Mouse (Mus musculus) limb, embryonic 12.5 days (tissue): ENCODE measurements around the gene Mfsd2a. TPM values are rescaled to one million over a fixed set of nuclear protein-coding genes. Genes with fewer than 3 reads are reported as not detected.
A peak's percentile ranks its signal among the peaks of the same experiment; 100 is the strongest.

Experiments used
- ATAC-seq: fragments of 200-750 bp; cut with Nextera tagmentation; 2 replicates; pipeline ENCODE4 v1.8.0; 2017; ENCODE audit warnings: low read depth, moderate TSS enrichment; ENCODE audit not compliant: insufficient number of reproducible peaks, insufficient read depth, low FRiP score, low TSS enrichment
- H3K27ac ChIP-seq: fragments of 300-500 bp; sonication (generic); 2 replicates; pipeline ENCODE4 v1.5.1; 2016; ENCODE audit warnings: mild to moderate bottlenecking, moderate library complexity
- H3K27me3 ChIP-seq: fragments of 300-500 bp; sonication (generic); 2 replicates; pipeline ENCODE4 v1.6.1; 2016; ENCODE audit warnings: mild to moderate bottlenecking, moderate library complexity
- H3K36me3 ChIP-seq: fragments of 300-500 bp; sonication (generic); 2 replicates; pipeline ENCODE4 v1.6.1; 2016; ENCODE audit warnings: mild to moderate bottlenecking, moderate library complexity
- H3K4me1 ChIP-seq: fragments of 300-500 bp; sonication (generic); replicated peaks from 2 replicates; pipeline ENCODE4 v1.6.1; 2016
- H3K4me2 ChIP-seq: fragments of 300-500 bp; sonication (generic); 2 replicates; pipeline ENCODE4 v1.6.1; 2016; ENCODE audit warnings: mild to moderate bottlenecking, moderate library complexity
- H3K4me3 ChIP-seq: fragments of 300-500 bp; sonication (generic); replicated peaks from 2 replicates; pipeline ENCODE4 v1.5.1; 2016; ENCODE audit warnings: mild to moderate bottlenecking
- H3K9ac ChIP-seq: fragments of 300-500 bp; sonication (generic); replicated peaks from 2 replicates; pipeline ENCODE4 v1.6.1; 2016; ENCODE audit warnings: mild to moderate bottlenecking, moderate library complexity
- H3K9me3 ChIP-seq: fragments of 300-500 bp; sonication (generic); 2 replicates; pipeline ENCODE4 v1.6.1; 2016; ENCODE audit warnings: mild to moderate bottlenecking, moderate library complexity
- WGBS: fragments of 180-500 bp; shearing (Covaris S2); methylation state at CpG from one replicate; pipeline ENCODE4 v1.1.7; 2016; 5-methylcytosine and 5-hydroxymethylcytosine counted together
- polyA plus RNA-seq: library from polyadenylated mRNA; unstranded; fragments of >200 nt; fragmentation: Nextera tagmentation; extraction: Ambion mirVana; gene quantifications from 2 replicates; pipeline ENCODE4 v1.2.1, GENCODE M21; 2016

Mfsd2a gene
- polyA plus RNA-seq, result 7.8 and 8.6 TPM in 2 replicates

DNA sequence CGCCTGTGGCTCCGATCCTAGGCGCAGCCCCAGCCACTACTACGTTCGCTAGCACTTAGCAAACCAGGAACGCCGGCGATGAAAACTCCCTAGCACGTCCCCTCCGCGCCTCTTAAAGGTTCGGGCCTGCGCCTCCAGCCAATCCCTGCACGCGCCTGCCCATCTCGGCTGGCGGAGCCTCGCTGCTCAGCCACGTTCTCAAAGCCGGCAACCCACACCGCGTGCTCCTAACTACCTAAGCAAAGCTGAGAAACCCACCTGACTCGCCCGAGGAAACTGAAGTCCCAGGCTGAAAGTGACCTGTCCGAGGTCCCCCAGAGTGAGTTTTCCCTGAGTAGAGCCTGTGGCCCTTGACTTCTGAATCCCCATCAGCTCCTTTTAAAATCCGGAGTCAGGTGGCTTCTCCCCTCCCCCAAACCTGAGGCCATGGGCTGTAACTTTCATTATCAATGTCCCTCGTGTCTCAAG is at the start of gene Mfsd2a:
Gene Mfsd2a (minus strand): TSS at position 89 of the 468 bp plus-strand sequence.
- peak; percentile 77 for ATAC-seq
- Histone ChIP-seq H3K27me3 (peaks cover 7% of the 10 kb centered on the region; the same call in 1 of the 2 replicates), H3K4me2 (peak within 1 kb of the TSS; percentile 96), H3K27ac (peak within 1 kb of the TSS; percentile 67), H3K9ac (peak within 1 kb of the TSS; percentile 72), H3K9me3 (no peaks in the 10 kb centered on the region), H3K4me1 (peaks cover 45% of the 10 kb centered on the region), H3K36me3 (peaks cover 14% of the 10 kb centered on the region), H3K4me3 (peak within 1 kb of the TSS; percentile 69)
- under 1% methylated on average over 27 of the region's 27 CpGs for WGBS

DNA sequence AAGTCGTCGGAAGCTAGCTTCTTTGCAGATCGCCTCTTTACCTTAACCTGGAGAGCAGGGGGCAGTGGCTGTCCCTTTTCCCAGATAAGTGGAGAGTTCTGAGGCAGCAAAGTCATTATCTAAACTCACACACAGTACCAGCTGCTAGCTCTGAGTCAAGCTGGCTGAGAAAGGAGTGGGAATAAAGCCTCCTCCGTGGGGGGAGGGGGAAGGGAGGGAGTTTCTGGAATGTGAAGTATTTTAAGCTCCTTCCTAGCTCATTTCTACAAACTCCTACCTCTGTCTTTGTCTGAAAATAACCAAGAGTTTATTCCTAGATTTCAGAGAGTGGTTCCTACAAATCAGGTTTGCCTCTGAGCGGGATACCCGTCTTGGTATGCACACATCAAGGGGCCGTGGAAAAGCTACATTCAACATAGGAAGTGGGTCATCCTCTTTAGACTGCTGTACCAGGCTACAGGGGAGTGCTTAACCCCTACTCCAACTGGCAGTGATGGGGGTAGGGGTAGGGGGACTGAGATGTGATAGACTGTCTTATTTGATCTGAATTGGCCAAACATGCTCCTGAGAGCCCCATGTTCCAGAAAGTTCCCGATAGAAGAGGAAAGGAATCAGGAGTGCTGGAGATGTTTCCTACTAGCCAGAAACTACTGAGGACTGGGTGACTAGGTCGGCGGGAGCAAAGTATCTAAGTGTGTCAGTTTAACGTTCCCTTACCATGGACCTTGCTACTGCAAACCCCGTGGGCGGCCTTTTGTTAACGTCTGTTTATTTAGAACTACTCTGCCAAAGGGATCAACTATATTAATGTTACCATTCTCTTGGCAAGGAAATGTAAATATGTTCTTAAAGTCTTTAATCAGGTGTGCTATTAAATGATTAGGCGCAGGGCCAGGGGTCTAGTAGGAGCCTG is 44.3 kb upstream of the Mfsd2a start:
- peaks cover 19% of the 10 kb centered on the region for H3K4me1 ChIP-seq
- no peak overlapping the region for H3K4me3 ChIP-seq
- no peaks in the 10 kb centered on the region for H3K9me3 ChIP-seq
- H3K36me3 ChIP-seq, result peaks cover 9% of the 10 kb centered on the region
- H3K4me2 ChIP-seq, result no peak overlapping the region
- WGBS, result 45% methylated on average over 15 of the region's 15 CpGs
- no peak overlapping the region for H3K9ac ChIP-seq
- H3K27me3 ChIP-seq, result 0 out of 2 replicates have a peak, but pooled peaks cover 4% of the 10 kb centered on the region
- 0 out of 2 replicates have a peak overlapping the region, but pooled peaks have one; percentile 53 for H3K27ac ChIP-seq
- no peak for ATAC-seq

DNA sequence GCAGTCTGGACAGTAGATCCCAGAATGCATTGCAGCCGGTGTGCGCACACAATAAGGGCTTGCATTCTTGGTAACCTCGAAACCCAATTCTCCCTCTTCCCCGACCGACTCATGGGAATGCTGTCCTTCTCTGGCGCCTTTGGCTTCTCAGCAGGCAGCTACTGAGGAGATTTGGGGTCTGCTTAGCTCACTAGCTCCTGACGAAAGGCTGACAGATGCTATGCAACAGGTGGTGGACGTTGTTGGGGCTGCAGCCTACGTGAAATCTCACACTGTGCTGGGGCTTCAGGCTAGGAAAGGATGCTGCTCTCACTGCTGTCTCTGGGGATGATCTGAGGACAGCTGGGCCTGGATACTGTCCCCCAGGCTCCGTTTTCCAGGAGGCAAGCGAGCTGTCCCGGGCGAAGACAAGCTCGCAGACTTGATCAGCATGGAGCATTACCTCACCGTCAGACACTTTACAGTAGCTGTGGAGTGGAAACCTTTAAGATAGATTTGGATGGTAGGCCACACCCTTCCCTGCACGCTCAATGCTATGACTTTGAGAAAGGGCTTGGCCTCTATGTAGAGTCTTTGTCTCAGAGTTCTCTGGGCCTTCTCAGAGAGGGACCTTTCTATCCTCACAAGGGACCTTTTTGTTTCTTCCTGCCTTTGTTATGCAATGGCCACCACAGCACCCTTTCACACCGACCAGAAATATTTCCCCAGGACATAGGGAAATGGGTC is 39.8 kb upstream of the Mfsd2a start:
- WGBS, result 66% methylated on average over 17 of the region's 17 CpGs
- H3K27me3 ChIP-seq, result peaks cover 10% of the 10 kb centered on the region
- 0 out of 2 replicates have a peak, but pooled peaks have one; percentile 4 for ATAC-seq
- H3K4me1 ChIP-seq, result peaks cover 54% of the 10 kb centered on the region
- no peaks in the 10 kb centered on the region for H3K9me3 ChIP-seq
- peaks cover 16% of the 10 kb centered on the region for H3K36me3 ChIP-seq
- no peak overlapping the region for H3K9ac ChIP-seq
- H3K4me3 ChIP-seq, result no peak overlapping the region
- no peak overlapping the region for H3K27ac ChIP-seq
- H3K4me2 ChIP-seq, result no peak overlapping the region

DNA sequence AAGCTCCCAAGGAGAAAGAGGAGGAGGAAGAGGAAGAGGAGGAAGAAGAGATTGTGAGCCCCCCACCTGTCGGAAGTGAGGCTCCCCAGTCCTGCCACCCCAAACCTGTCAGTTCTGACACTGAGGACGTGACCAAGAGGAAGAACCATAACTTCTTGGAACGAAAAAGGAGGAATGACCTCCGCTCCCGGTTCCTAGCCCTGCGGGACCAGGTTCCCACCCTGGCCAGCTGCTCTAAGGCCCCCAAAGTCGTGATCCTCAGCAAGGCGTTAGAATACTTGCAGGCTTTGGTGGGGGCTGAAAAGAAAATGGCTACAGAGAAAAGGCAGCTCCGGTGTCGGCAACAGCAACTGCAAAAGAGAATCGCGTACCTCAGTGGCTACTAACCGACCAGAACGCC is 39.1 kb upstream of the Mfsd2a start:
- H3K4me1 ChIP-seq, result peaks cover 49% of the 10 kb centered on the region
- H3K9ac ChIP-seq, result no peak overlapping the region
- no peaks in the 10 kb centered on the region for H3K9me3 ChIP-seq
- H3K27ac ChIP-seq, result peak overlapping the region; percentile 45; the same call in 1 of the 2 replicates
- H3K4me2 ChIP-seq, result no peak overlapping the region
- peaks cover 16% of the 10 kb centered on the region for H3K36me3 ChIP-seq
- H3K4me3 ChIP-seq, result no peak overlapping the region
- WGBS, result 71% methylated on average over 14 of the region's 14 CpGs
- H3K27me3 ChIP-seq, result peaks cover 10% of the 10 kb centered on the region
- ATAC-seq, result no peak

DNA sequence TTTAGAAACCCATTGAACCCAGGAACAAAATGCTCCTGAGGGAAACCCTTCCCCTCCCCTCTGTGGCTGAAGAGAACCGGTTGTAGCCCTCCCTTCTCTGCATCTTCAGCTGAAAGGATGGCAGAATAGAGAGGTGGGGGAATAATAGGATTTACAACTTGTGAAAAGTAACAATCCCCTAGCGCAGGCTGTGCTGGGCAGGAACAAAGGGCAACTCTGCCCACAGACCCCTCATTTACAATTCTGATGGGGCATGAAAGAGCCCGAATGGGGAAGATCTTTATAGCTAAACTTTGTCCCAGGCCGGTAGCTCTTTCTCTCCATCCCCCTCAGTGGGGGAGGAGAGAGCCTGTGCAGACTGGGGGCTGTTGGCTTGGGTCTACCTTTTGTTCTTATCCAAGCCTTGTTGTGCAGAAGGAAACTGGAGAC is 38.3 kb upstream of the Mfsd2a start:
- peak overlapping the region; percentile 42; the same call in 1 of the 2 replicates for H3K9ac ChIP-seq

DNA sequence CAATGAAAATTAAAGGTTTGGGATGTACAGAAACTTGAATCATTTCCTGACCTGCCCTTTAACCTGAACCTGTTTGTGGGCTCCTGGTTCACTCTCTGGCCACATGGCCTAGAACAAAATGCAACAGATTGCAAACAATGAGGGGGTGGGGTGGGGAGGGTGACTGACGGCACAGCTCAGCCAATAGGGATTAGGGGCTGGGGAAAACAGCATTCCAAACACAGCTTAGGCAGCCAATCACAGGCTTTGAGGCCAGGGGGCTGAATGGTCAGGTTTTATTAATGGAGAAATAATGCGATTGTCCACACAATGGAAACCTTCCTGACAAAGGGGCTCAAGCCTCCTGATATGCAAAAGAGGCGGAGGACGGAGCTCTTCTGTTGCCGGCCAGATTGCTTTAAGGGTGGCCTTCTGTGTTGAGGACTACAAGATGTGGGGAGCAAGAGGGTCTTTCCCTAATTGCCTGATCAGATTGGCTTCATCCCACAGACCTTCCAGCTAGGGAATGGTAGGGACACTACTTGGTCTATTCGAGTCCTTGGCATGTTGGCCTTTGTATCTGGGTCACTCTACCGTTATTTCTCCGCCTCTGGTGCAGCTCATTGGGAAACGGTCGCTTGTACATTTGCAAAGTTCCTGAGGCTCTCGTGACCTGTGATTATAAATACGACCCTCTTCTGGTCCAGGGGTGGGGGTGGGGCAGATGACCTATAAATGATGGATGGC is 37.7 kb upstream of the Mfsd2a start:
- Histone ChIP-seq H3K4me1 (peaks cover 46% of the 10 kb centered on the region), H3K4me3 (peak overlapping the region; percentile 81), H3K9ac (peak overlapping the region; percentile 42; the same call in 1 of the 2 replicates), H3K4me2 (peak overlapping the region; percentile 89), H3K36me3 (peaks cover 16% of the 10 kb centered on the region), H3K9me3 (no peaks in the 10 kb centered on the region), H3K27me3 (peaks cover 10% of the 10 kb centered on the region), H3K27ac (no peak overlapping the region)
- 10% methylated on average over 12 of the region's 12 CpGs for WGBS
- no peak for ATAC-seq

More for the DNA sequence above, 38.3 kb upstream of the Mfsd2a start:
- Histone ChIP-seq H3K4me1 (peaks cover 46% of the 10 kb centered on the region), H3K27ac (no peak overlapping the region), H3K4me2 (peak overlapping the region; percentile 89), H3K36me3 (peaks cover 16% of the 10 kb centered on the region), H3K4me3 (peak overlapping the region; percentile 81), H3K9me3 (no peaks in the 10 kb centered on the region), H3K27me3 (peaks cover 10% of the 10 kb centered on the region)
- no peak for ATAC-seq
- 10% methylated on average over 4 of the region's 4 CpGs for WGBS

DNA sequence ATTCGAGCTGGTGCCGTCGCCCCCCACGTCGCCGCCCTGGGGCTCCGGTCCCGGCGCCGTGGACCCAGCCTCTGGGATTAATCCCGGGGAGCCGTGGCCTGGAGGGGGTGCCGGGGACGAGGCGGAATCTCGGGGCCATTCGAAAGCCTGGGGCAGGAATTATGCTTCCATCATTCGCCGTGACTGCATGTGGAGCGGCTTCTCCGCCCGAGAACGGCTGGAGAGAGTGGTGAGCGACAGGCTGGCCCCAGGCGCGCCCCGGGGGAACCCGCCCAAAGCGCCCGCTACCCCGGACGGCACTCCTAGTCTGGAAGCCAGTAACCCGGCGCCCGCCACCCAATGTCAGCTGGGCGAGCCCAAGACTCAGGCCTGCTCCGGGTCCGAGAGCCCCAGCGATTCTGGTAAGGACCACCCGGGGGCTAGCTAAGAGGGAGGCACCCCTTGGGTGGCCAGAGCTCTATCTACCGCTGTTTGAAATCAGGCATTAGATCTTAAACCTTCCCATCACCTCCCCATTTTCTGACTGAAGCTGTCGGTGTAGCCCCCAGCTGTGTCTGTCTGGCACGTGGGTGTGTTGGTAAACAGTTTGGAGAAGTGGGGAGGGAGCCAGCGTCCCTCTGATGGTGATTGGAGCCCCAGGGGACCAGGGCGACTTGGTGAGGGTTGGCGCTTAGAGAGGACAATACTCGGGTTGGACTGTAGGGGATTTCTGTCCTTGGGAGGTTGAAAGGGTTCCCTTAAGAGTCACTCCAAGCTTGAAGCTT is 35.8 kb upstream of the Mfsd2a start:
- under 1% methylated on average over 47 of the region's 47 CpGs for WGBS

DNA sequence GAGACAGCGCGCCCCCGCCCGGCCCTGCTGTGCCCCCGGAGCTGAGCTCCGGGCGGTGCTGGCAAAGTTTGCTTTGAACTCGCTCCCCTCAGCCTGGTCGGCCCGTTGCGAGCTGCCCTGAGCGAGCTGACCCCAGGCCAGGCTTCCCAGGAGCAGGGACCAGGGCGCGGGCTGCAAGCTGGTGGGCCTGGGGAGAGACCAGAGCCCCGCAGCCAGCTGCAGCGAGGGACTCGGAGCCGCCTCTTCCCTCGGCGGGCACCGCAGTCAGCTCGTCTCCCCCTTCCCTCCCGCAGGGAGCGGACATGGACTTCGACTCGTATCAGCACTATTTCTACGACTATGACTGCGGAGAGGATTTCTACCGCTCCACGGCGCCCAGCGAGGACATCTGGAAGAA is 35.2 kb upstream of the Mfsd2a start:
- Histone ChIP-seq H3K4me3 (peak overlapping the region; percentile 81), H3K36me3 (peaks cover 15% of the 10 kb centered on the region), H3K4me1 (peaks cover 42% of the 10 kb centered on the region), H3K4me2 (peak overlapping the region; percentile 89), H3K27ac (peak overlapping the region; percentile 87), H3K27me3 (peaks cover 10% of the 10 kb centered on the region), H3K9me3 (no peaks in the 10 kb centered on the region), H3K9ac (peak overlapping the region; percentile 84)
- peak; percentile 16; the same call in 1 of the 2 replicates for ATAC-seq
- WGBS, result under 1% methylated on average over 30 of the region's 32 CpGs

More for the DNA sequence above, 35.8 kb upstream of the Mfsd2a start:
- H3K4me1 ChIP-seq, result peaks cover 44% of the 10 kb centered on the region
- peaks cover 10% of the 10 kb centered on the region for H3K27me3 ChIP-seq
- peak overlapping the region; percentile 84 for H3K9ac ChIP-seq
- peak overlapping the region; percentile 89 for H3K4me2 ChIP-seq
- H3K9me3 ChIP-seq, result no peaks in the 10 kb centered on the region
- peak; percentile 9; the same call in 1 of the 2 replicates for ATAC-seq
- H3K4me3 ChIP-seq, result peak overlapping the region; percentile 81
- peak overlapping the region; percentile 87 for H3K27ac ChIP-seq
- H3K36me3 ChIP-seq, result peaks cover 16% of the 10 kb centered on the region

DNA sequence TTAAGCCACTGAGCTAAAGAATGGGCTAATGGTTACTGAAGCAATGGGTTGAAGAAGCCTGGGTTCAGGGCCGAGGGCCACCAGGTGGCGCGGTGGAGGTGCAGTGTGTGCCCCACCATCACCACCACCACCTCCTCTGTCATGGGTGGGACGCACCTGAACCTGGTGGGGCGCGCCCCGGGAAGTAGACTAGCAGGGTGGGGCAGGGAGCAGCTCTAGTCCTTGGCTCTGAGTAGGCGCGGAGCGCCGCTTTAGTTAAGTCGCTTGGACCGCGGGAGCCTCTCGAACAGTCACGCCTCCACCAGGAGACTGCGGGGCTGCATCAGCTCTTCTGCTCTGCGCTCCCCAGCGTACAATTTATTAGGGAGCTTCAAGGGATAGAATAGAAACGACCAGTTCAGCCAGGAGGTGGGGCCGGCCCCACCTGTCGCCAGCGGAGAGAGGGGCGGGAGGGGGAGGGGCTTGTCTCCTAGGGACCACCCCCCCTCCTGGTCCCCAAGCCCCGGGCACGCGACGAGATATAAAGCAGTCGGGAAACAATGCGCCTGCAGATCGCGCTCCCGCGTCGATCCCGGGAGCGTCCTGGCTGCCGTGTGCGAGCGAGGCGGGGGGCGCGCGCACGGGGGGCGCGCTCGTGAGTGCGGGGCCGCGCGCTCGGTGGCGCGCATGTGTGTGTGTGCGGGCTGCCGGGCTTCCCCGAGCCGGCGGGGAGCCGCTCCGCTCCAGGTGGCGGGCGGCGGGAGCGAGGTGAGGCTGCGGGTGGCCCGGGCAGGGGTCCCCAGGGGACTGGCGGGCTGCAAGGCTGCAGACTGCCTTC is 34.6 kb upstream of the Mfsd2a start, which contains the start of gene Mycl:
Gene Mycl (plus strand): TSS at position 249 of the 817 bp plus-strand sequence.
- Histone ChIP-seq H3K4me1 (peaks cover 42% of the 10 kb centered on the region), H3K9ac (peak within 1 kb of the TSS; percentile 84)
- under 1% methylated on average over 63 of the region's 69 CpGs for WGBS

More for the DNA sequence above, 34.6 kb upstream of the Mfsd2a start, which contains the start of gene Mycl:
- H3K4me3 ChIP-seq, result peak within 1 kb of the TSS; percentile 81
- peaks cover 9% of the 10 kb centered on the region for H3K36me3 ChIP-seq
- peak within 1 kb of the TSS; percentile 89 for H3K4me2 ChIP-seq
- no peaks in the 10 kb centered on the region for H3K9me3 ChIP-seq
- ATAC-seq, result peak; percentile 82
- H3K27ac ChIP-seq, result peak within 1 kb of the TSS; percentile 87
- H3K27me3 ChIP-seq, result peaks cover 6% of the 10 kb centered on the region
